Mouse (Mus musculus) liver, embryonic 14.5 days (tissue): ENCODE measurements around the gene Stxbp1. TPM values are rescaled to one million over a fixed set of nuclear protein-coding genes. Genes with fewer than 3 reads are reported as not detected.

Experiments used
- ATAC-seq: fragments of 200-750 bp; cut with Nextera tagmentation; 2 replicates; pipeline ENCODE4 v1.8.0; 2017; ENCODE audit warnings: moderate number of reproducible peaks, mild to moderate bottlenecking, moderate library complexity; ENCODE audit not compliant: insufficient read depth
- DNase-seq, 3 experiments: peaks; one replicate each; pipeline ENCODE4 v3.0.0-alpha.2; 2012 to 2013; ENCODE audit warnings: low read depth in 3 of 3, low spot score in 3 of 3
- H3K27ac ChIP-seq: fragments of 300-500 bp; sonication (generic); 2 replicates; pipeline ENCODE4 v1.5.1; 2014; ENCODE audit warnings: moderate library complexity, mild to moderate bottlenecking, control low read depth, inconsistent platforms
- H3K27me3 ChIP-seq: fragments of 300-500 bp; sonication (generic); 2 replicates; pipeline ENCODE4 v1.6.1; 2014; ENCODE audit warnings: mild to moderate bottlenecking, low read length, moderate library complexity; ENCODE audit not compliant: control insufficient read depth, insufficient read depth
- H3K36me3 ChIP-seq: fragments of 300-500 bp; sonication (generic); replicated peaks from 2 replicates; pipeline ENCODE4 v1.6.1; 2014; ENCODE audit warnings: low read depth; ENCODE audit not compliant: control insufficient read depth, insufficient read depth
- H3K4me1 ChIP-seq, 2 experiments: fragments of 200-500 bp in 1 of 2; fragments of 300-500 bp in 1 of 2; sonication (generic) in 1 of 2; replicated peaks; 2 replicates each; pipeline ENCODE4 v1.6.1; 2012 to 2014; ENCODE audit warnings: antibody characterized with exemption in 1 of 2, inconsistent platforms in 1 of 2, low read length in 1 of 2; ENCODE audit not compliant: control insufficient read depth in 2 of 2, insufficient read depth in 2 of 2
- H3K4me2 ChIP-seq: fragments of 300-500 bp; sonication (generic); 2 replicates; pipeline ENCODE4 v1.6.1; 2014; ENCODE audit warnings: low read depth, mild to moderate bottlenecking, control low read depth, moderate library complexity
- H3K4me3 ChIP-seq, 2 experiments: fragments of 200-500 bp in 1 of 2; fragments of 300-500 bp in 1 of 2; sonication (generic) in 1 of 2; 2 replicates each; pipeline ENCODE4 v1.5.1; 2012 to 2014; ENCODE audit warnings: low read depth in 2 of 2, low read length in 2 of 2, mild to moderate bottlenecking in 2 of 2, control low read depth in 1 of 2, inconsistent platforms in 1 of 2, moderate library complexity in 1 of 2; ENCODE audit not compliant: insufficient read depth in 1 of 2
- H3K9ac ChIP-seq: fragments of 300-500 bp; sonication (generic); replicated peaks from 2 replicates; pipeline ENCODE4 v1.6.1; 2014; ENCODE audit warnings: mild to moderate bottlenecking, control low read depth, moderate library complexity
- H3K9me3 ChIP-seq: fragments of 300-500 bp; sonication (generic); 2 replicates; pipeline ENCODE4 v1.6.1; 2016; ENCODE audit warnings: low read length, mixed read lengths; ENCODE audit not compliant: control insufficient read depth
- CTCF ChIP-seq: IDR thresholded peaks from 2 replicates; pipeline ENCODE4 v1.5.1; 2016; ENCODE audit warnings: antibody characterized with exemption, low read depth, control low read depth
- EP300 ChIP-seq: IDR thresholded peaks from 2 replicates; pipeline ENCODE4 v1.6.1; 2016; ENCODE audit warnings: antibody characterized with exemption, low read depth
- WGBS: fragments of 180-500 bp; shearing (Covaris S2); extraction: QIAGEN DNeasy Blood & Tissue Kit; methylation state at CpG from one replicate; pipeline ENCODE4 v1.1.7; 2014; ENCODE audit not compliant: insufficient replicate concordance; 5-methylcytosine and 5-hydroxymethylcytosine counted together
- polyA plus RNA-seq, 2 experiments: library from polyadenylated mRNA; depleted of rRNA in 1 of 2; stranded (reverse) in 1 of 2; unstranded in 1 of 2; fragments of >200 nt; fragmentation: Nextera tagmentation in 1 of 2; extraction: Ambion mirVana in 1 of 2; gene quantifications; 2 replicates each; pipeline versions ENCODE4 v1.2.1 to v1.2.3; 2012 to 2014

Gene Stxbp1
- polyA plus RNA-seq, 2 experiments: 2.1 to 2.6 TPM

- H3K36me3 ChIP-seq: no peaks in the 10 kb centered on the region
- ATAC-seq (peak; percentile 4; the same call in 1 of the 2 replicates), DNase-seq (no peak)
- no peak for TF ChIP-seq CTCF
- TF ChIP-seq EP300: no peak
- peak overlapping the region; percentile 60 to 67; a peak in 3 of 4 replicates for H3K4me3 ChIP-seq
- no peak overlapping the region for H3K9ac ChIP-seq
- WGBS: 24% methylated on average over 15 of the region's 15 CpGs
- H3K9me3 ChIP-seq: no peaks in the 10 kb centered on the region
- H3K4me1 ChIP-seq: peaks cover 6 to 20% of the 10 kb centered on the region in 2 experiments
- H3K4me2 ChIP-seq: peak overlapping the region; percentile 79
- H3K27me3 ChIP-seq: no peaks in the 10 kb centered on the region; the same call in 1 of the 2 replicates
- H3K27ac ChIP-seq: no peak overlapping the region
These were observed 28.1 kb upstream of the Stxbp1 start for GRCm38 (mm10) chr2:32874951-32875674.

DNA sequence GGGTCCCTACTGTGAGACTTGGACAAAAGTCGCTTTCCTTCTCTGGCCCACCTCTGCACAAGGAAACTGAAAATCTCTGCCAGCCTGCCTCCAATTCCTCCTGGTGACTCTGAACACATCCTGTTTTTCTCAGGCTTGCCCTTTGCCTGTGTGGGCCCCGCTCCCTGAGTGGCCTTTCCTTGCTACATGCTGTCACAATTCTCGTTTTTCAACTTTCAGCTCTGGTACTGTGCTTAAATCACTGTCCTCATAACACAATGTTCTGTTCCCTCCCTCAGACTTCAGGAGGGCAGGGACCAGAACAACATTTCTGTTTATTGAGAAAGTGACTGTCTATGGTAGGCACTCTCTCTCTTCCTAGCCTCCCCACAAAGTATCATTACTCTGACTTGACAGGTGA is 27.0 kb upstream of the Stxbp1 start:
- DNase-seq (no peak), ATAC-seq (no peak)
- Histone ChIP-seq H3K4me1 (peaks cover 9 to 20% of the 10 kb centered on the region in 2 experiments), H3K27ac (no peak overlapping the region), H3K4me3 (no peak overlapping the region), H3K4me2 (no peak overlapping the region), H3K36me3 (no peaks in the 10 kb centered on the region), H3K27me3 (no peaks in the 10 kb centered on the region; the same call in 1 of the 2 replicates), H3K9ac (no peak overlapping the region), H3K9me3 (no peaks in the 10 kb centered on the region)
- 55% methylated on average over 3 of the region's 3 CpGs for WGBS
- TF ChIP-seq EP300: no peak
- TF ChIP-seq CTCF: no peak

DNA sequence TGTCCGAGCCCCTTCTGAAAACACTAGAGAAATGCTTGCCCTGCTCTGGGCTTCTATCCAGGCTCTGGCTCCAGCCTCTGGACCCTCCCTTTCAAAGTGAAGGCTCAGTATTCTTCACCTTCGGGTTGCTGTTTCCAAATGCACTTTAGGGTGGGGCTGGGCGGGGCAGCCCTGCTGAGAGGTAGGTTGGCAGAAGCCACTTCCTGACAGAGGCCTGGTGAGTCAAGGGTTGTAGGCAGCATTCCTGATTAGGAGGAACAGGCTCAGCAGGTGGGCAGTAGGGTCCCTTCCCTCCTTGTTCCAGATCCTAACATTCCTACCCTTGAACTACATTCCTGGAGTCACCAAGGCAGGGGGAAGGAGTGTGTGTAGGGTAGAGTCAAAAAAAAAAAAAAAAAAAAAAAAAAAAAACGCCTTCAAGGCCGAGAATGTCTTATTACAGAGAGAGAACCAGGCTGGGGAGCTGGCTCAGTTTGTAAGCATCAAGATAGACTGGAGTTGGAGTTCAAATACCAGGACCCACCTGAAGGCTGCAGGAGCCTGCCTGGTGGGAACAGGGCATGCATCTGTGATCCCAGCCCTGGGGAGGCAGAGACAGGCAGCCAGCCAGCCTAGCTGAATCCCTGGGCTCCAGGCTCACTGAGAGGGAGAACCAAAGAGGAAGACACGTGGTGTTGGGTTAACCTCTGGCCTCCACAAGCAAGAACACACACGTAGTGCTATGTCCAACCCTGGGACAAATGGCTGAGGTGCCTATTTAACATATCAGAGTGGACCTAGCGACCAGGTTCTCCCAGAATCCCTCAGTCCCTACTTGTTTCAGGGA is 23.4 kb upstream of the Stxbp1 start:
- Histone ChIP-seq H3K4me3 (no peak overlapping the region), H3K9me3 (no peaks in the 10 kb centered on the region), H3K4me1 (peaks cover 7 to 9% of the 10 kb centered on the region in 2 experiments), H3K36me3 (no peaks in the 10 kb centered on the region), H3K9ac (no peak overlapping the region), H3K4me2 (no peak overlapping the region), H3K27ac (no peak overlapping the region), H3K27me3 (no peaks in the 10 kb centered on the region)
- ATAC-seq: no peak
- TF ChIP-seq CTCF: no peak
- TF ChIP-seq EP300: no peak
- DNase-seq: no peak
- 38% methylated on average over 8 of the region's 8 CpGs for WGBS

DNA sequence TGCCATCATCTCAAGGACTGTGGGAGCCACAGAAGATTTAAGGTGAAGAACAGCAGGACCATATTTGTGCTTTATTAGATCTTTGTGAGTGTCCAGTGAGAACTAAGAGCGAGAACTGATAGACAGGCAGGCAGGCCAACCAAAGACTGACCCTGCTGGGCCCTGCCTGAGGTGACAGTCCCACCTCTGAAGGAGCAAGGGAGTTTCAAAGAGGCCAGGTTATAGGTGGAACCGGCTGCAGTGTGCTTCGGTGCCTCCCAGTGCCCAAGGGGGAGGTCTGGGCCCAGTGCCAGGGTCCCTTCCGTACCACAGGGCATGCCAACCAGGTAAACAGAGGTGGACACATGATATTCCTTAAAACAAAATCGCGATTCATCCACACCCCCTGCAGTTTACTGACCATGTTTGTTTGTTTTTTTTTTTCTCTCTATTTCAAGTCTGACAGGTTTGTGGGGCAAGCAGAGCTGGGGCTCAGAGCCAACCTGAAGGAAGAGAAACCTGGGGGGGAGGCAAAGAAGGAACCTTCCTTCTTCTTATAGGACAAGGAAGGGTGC is 22.8 kb upstream of the Stxbp1 start:
- ATAC-seq (no peak), DNase-seq (no peak)
- 54% methylated on average over 6 of the region's 6 CpGs for WGBS
- Histone ChIP-seq H3K36me3 (no peaks in the 10 kb centered on the region), H3K4me3 (no peak overlapping the region), H3K27me3 (no peaks in the 10 kb centered on the region), H3K9me3 (no peaks in the 10 kb centered on the region), H3K4me2 (no peak overlapping the region), H3K9ac (no peak overlapping the region), H3K4me1 (peaks cover 3 to 4% of the 10 kb centered on the region in 2 experiments; a peak in 2 of 4 replicates), H3K27ac (no peak overlapping the region)
- no peak for TF ChIP-seq EP300
- no peak for TF ChIP-seq CTCF

DNA sequence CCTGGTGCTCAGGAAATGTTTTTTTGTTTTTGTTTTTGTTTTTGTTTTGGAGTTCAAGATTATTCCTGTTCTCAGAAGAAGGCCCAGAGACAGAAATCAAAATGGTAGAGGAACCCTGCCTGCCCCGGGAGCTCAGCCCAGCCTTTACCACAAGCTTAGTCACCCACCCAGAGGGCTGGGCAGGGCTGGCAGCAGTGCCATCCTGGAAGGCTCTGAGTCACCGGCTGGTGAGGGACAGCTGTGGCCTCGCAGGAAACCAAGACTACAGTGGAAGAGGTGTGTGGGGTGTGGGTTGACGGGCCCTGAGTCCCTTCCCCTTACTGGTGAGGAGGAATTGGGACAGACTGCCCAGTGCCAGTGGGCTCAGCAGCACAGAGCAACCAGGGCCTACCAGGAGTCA is 20.3 kb upstream of the Stxbp1 start:
- H3K9me3 ChIP-seq: no peaks in the 10 kb centered on the region
- WGBS: 29% methylated on average over 4 of the region's 4 CpGs
- H3K36me3 ChIP-seq: no peaks in the 10 kb centered on the region
- no peak for ATAC-seq
- H3K4me1 ChIP-seq: peaks cover 3% of the 10 kb centered on the region in 2 experiments; a peak in 1 of 4 replicates
- H3K9ac ChIP-seq: no peak overlapping the region
- H3K27me3 ChIP-seq: no peaks in the 10 kb centered on the region
- no peak for TF ChIP-seq CTCF
- TF ChIP-seq EP300: no peak
- H3K27ac ChIP-seq: no peak overlapping the region
- H3K4me3 ChIP-seq: no peak overlapping the region
- H3K4me2 ChIP-seq: no peak overlapping the region
- no peak for DNase-seq
